Mouse (Mus musculus): ENCODE data around the gene Chrm5. TPM values are rescaled to one million over a fixed set of nuclear protein-coding genes. Genes with fewer than 3 reads are reported as not detected.
"Not testable (repeated sequence)": the region's sequence is repeated elsewhere in the genome, so short reads cannot be mapped to it uniquely, and the experiment has no call there.

Gene Chrm5
- polyA plus RNA-seq, 1 experiment, result not detected

- Histone ChIP-seq H3ac (ENCODE audit: control insufficient read depth, insufficient read length) (peak within 1 kb of the TSS; percentile 79), H3K79me2 (ENCODE audit: control insufficient read depth, insufficient read depth) (peaks cover 50% of the 10 kb centered on the region), H3K36me3 (ENCODE audit: control insufficient read depth, insufficient read depth) (peaks cover 2% of the 10 kb centered on the region), H3K27me3 (ENCODE audit: control insufficient read depth, insufficient read depth, insufficient read length) (no peaks in the 10 kb centered on the region), H3K4me2 (ENCODE audit: low read depth) (peak within 1 kb of the TSS; percentile 87), H3K4me3 (peak within 1 kb of the TSS; percentile 88)
- no peak for TF ChIP-seq USF1 (IDR thresholded peaks at IDR 0.05; ENCODE audit: low read depth)
- TF ChIP-seq CEBPB (IDR thresholded peaks at IDR 0.05; ENCODE audit: insufficient read depth, poor library complexity, severe bottlenecking), result no peak
- peak; percentile 51 for TF ChIP-seq E2F4 (IDR thresholded peaks at IDR 0.05; ENCODE audit: insufficient read depth)
- TF ChIP-seq SRF (IDR thresholded peaks at IDR 0.05; ENCODE audit: control insufficient read depth, insufficient read length, low read depth), result peak; percentile 75
- no peak for TF ChIP-seq TCF3 (IDR thresholded peaks at IDR 0.05; ENCODE audit: insufficient read length, low read depth)
- TF ChIP-seq MYOD1 (IDR thresholded peaks at IDR 0.05; ENCODE audit: control insufficient read depth in 1 of 3, insufficient read length in 2 of 3, low read depth in 2 of 3), result peak in 1 of 3 experiments; percentile 2
- no peak for TF ChIP-seq REST (IDR thresholded peaks at IDR 0.05; ENCODE audit: insufficient read depth, insufficient read length)
- peak; percentile 62 for TF ChIP-seq POLR2A (IDR thresholded peaks at IDR 0.05; ENCODE audit: insufficient read length, low read depth)
- peak in 1 of 3 experiments; percentile 14 for TF ChIP-seq MYOG (IDR thresholded peaks at IDR 0.05; ENCODE audit: control insufficient read depth in 1 of 3, insufficient read depth in 1 of 3, insufficient read length in 2 of 3, low read depth in 2 of 3)
- TF ChIP-seq POLR2AphosphoS2 (IDR thresholded peaks at IDR 0.05; ENCODE audit: insufficient read length, low read depth), result peak; percentile 81
- TF ChIP-seq TCF12 (IDR thresholded peaks at IDR 0.05; ENCODE audit: insufficient read depth, poor library complexity, severe bottlenecking), result no peak
- no peak for TF ChIP-seq MAX (IDR thresholded peaks at IDR 0.05; ENCODE audit: low read depth)
Observed at GRCm38 (mm10) chr2:112454862-112455564, 25.6 kb downstream of the Chrm5 start, which contains the start of gene Emc7. Emc7 (plus strand) TSS chr2:112454997.

- TF ChIP-seq MAX (IDR thresholded peaks at IDR 0.05; ENCODE audit: low read depth), result no peak
- no peak for TF ChIP-seq MYOG (IDR thresholded peaks at IDR 0.05; ENCODE audit: control insufficient read depth in 1 of 3, insufficient read depth in 1 of 3, insufficient read length in 2 of 3, low read depth in 2 of 3)
- no peak for TF ChIP-seq POLR2AphosphoS2 (IDR thresholded peaks at IDR 0.05; ENCODE audit: insufficient read length, low read depth)
- no peak for TF ChIP-seq TCF12 (IDR thresholded peaks at IDR 0.05; ENCODE audit: insufficient read depth, poor library complexity, severe bottlenecking)
- TF ChIP-seq USF1 (IDR thresholded peaks at IDR 0.05; ENCODE audit: low read depth), result no peak
- no peak for TF ChIP-seq CEBPB (IDR thresholded peaks at IDR 0.05; ENCODE audit: insufficient read depth, poor library complexity, severe bottlenecking)
- TF ChIP-seq REST (IDR thresholded peaks at IDR 0.05; ENCODE audit: insufficient read depth, insufficient read length), result no peak
- no peak for TF ChIP-seq SRF (IDR thresholded peaks at IDR 0.05; ENCODE audit: control insufficient read depth, insufficient read length, low read depth)
- TF ChIP-seq E2F4 (IDR thresholded peaks at IDR 0.05; ENCODE audit: insufficient read depth), result no peak
- no peak for TF ChIP-seq POLR2A (IDR thresholded peaks at IDR 0.05; ENCODE audit: insufficient read length, low read depth)
- no peak for TF ChIP-seq TCF3 (IDR thresholded peaks at IDR 0.05; ENCODE audit: insufficient read length, low read depth)
- no peak for TF ChIP-seq MYOD1 (IDR thresholded peaks at IDR 0.05; ENCODE audit: control insufficient read depth in 1 of 3, insufficient read length in 2 of 3, low read depth in 2 of 3)
- H3K36me3 ChIP-seq (ENCODE audit: control insufficient read depth, insufficient read depth), result no peaks in the 10 kb centered on the region
- H3K79me2 ChIP-seq (ENCODE audit: control insufficient read depth, insufficient read depth), result peaks cover 43% of the 10 kb centered on the region
- H3K27me3 ChIP-seq (ENCODE audit: control insufficient read depth, insufficient read depth, insufficient read length), result no peaks in the 10 kb centered on the region
- peak overlapping the region; percentile 88 for H3K4me3 ChIP-seq
- peak overlapping the region; percentile 85 for H3K4me2 ChIP-seq (ENCODE audit: low read depth)
- H3ac ChIP-seq (ENCODE audit: control insufficient read depth, insufficient read length), result peak overlapping the region; percentile 79
Observed at GRCm38 (mm10) chr2:112454125-112454861, 26.3 kb downstream of the Chrm5 start.

- H3K27me3 ChIP-seq (ENCODE audit: control insufficient read depth, insufficient read depth, insufficient read length); H3K4me2 ChIP-seq (ENCODE audit: low read depth); H3K36me3 ChIP-seq (ENCODE audit: control insufficient read depth, insufficient read depth); H3ac ChIP-seq (ENCODE audit: control insufficient read depth, insufficient read length); H3K4me3 ChIP-seq: not testable (repeated sequence)
- H3K79me2 ChIP-seq (ENCODE audit: control insufficient read depth, insufficient read depth), result peaks cover 28% of the 10 kb centered on the region
Observed at GRCm38 (mm10) chr2:112452513-112452912, 28.1 kb downstream of the Chrm5 start.

- Histone ChIP-seq H3K79me2 (ENCODE audit: control insufficient read depth, insufficient read depth) (no peaks in the 10 kb centered on the region), H3K36me3 (ENCODE audit: control insufficient read depth, insufficient read depth) (no peaks in the 10 kb centered on the region), H3K27me3 (ENCODE audit: control insufficient read depth, insufficient read depth, insufficient read length) (no peaks in the 10 kb centered on the region), H3ac (ENCODE audit: control insufficient read depth, insufficient read length) (no peak overlapping the region), H3K4me3 (no peak overlapping the region), H3K4me2 (ENCODE audit: low read depth) (no peak overlapping the region)
- TF ChIP-seq MAX (IDR thresholded peaks at IDR 0.05; ENCODE audit: low read depth), result no peak
- TF ChIP-seq E2F4 (IDR thresholded peaks at IDR 0.05; ENCODE audit: insufficient read depth), result no peak
- no peak for TF ChIP-seq CEBPB (IDR thresholded peaks at IDR 0.05; ENCODE audit: insufficient read depth, poor library complexity, severe bottlenecking)
- no peak for TF ChIP-seq TCF3 (IDR thresholded peaks at IDR 0.05; ENCODE audit: insufficient read length, low read depth)
- no peak for TF ChIP-seq MYOG (IDR thresholded peaks at IDR 0.05; ENCODE audit: control insufficient read depth in 1 of 3, insufficient read depth in 1 of 3, insufficient read length in 2 of 3, low read depth in 2 of 3)
- no peak for TF ChIP-seq POLR2AphosphoS2 (IDR thresholded peaks at IDR 0.05; ENCODE audit: insufficient read length, low read depth)
- no peak for TF ChIP-seq REST (IDR thresholded peaks at IDR 0.05; ENCODE audit: insufficient read depth, insufficient read length)
- TF ChIP-seq SRF (IDR thresholded peaks at IDR 0.05; ENCODE audit: control insufficient read depth, insufficient read length, low read depth), result no peak
Observed at GRCm38 (mm10) chr2:112449597-112450296, 30.8 kb downstream of the Chrm5 start.

Data from myocyte (in vitro differentiated cells).